Mouse (Mus musculus) CH12.LX (cell line): ENCODE results near the gene Lin52.

Source experiments
- CHD1 ChIP-seq: IDR thresholded peaks from 2 replicates; pipeline ENCODE4 v1.6.1; 2012; ENCODE audit warnings: low read depth, low read length, improper control_type of control experiment, inconsistent platforms
- CTCF ChIP-seq, 2 experiments: IDR thresholded peaks in 1 of 2; conservative IDR thresholded peaks in 1 of 2; 2 replicates each; pipeline ENCODE4 v1.5.1; 2011 to 2012; ENCODE audit warnings: low read depth in 2 of 2, low read length in 2 of 2, improper control_type of control experiment in 1 of 2, inconsistent platforms in 1 of 2, mild to moderate bottlenecking in 1 of 2, moderate library complexity in 1 of 2
- HCFC1 ChIP-seq: IDR thresholded peaks from 2 replicates; pipeline ENCODE4 v1.6.1; 2012; ENCODE audit warnings: low read depth, mild to moderate bottlenecking, inconsistent platforms, low read length, improper control_type of control experiment
- MAFK ChIP-seq: IDR thresholded peaks from 2 replicates; pipeline ENCODE4 v1.6.1; 2011; ENCODE audit warnings: low read length, improper control_type of control experiment; ENCODE audit not compliant: insufficient replicate concordance
- MAX ChIP-seq: IDR thresholded peaks from 2 replicates; pipeline ENCODE4 v1.6.1; 2011; ENCODE audit warnings: low read length, improper control_type of control experiment
- MYC ChIP-seq: IDR thresholded peaks from 2 replicates; pipeline ENCODE4 v1.6.1; 2011; ENCODE audit warnings: low read depth, mild to moderate bottlenecking, improper control_type of control experiment, low read length
- POLR2A ChIP-seq: IDR thresholded peaks from 2 replicates; pipeline ENCODE4 v1.6.1; 2011; ENCODE audit warnings: low read depth, mild to moderate bottlenecking, improper control_type of control experiment, low read length
- POLR2AphosphoS2 ChIP-seq: IDR thresholded peaks from 2 replicates; pipeline ENCODE4 v1.6.1; 2011; ENCODE audit warnings: low read depth, low read length, improper control_type of control experiment
- RAD21 ChIP-seq: IDR thresholded peaks from 2 replicates; pipeline ENCODE4 v1.6.1; 2011; ENCODE audit warnings: low read depth, mild to moderate bottlenecking, low read length, improper control_type of control experiment, moderate library complexity
- TCF12 ChIP-seq: IDR thresholded peaks from 2 replicates; pipeline ENCODE4 v1.6.1; 2014; ENCODE audit warnings: low read depth, mild to moderate bottlenecking, inconsistent platforms, low read length, improper control_type of control experiment
- UBTF ChIP-seq: IDR thresholded peaks from 2 replicates; pipeline ENCODE4 v1.6.1; 2012; ENCODE audit warnings: low read depth, mild to moderate bottlenecking, inconsistent platforms, low read length, improper control_type of control experiment, moderate library complexity

GRCm38 (mm10) chr12:84456911-84457310, 5.7 kb downstream of the Lin52 start:
- TF ChIP-seq TCF12 (no peak), HCFC1 (no peak), CHD1 (no peak), CTCF (conservative IDR thresholded peaks at IDR 0.05 in 1 of 2, IDR thresholded peaks at IDR 0.05 in 1 of 2; ENCODE audit: low read depth in 2 of 2, low read length in 2 of 2) (no peak), POLR2AphosphoS2 (no peak), RAD21 (no peak), UBTF (no peak), POLR2A (no peak), MAFK (no peak), MAX (no peak), MYC (no peak)
